Mouse (Mus musculus): Measurements from ENCODE around the gene Hao1. TPM values are rescaled to one million over a fixed set of nuclear protein-coding genes. Genes with fewer than 3 reads are reported as not detected.

The Hao1 gene
- polyA plus RNA-seq, 1 experiment from 2014 or later = not detected

- Histone ChIP-seq H3K36me3 (ENCODE audit: control insufficient read depth, insufficient read depth, low read length) (no peaks in the 10 kb centered on the region), H3K9me3 (ENCODE audit: control insufficient read depth, low read length) (no peaks in the 10 kb centered on the region), H3K9ac (ENCODE audit: low read length) (no peak overlapping the region), H3K27ac (ENCODE audit: low read length) (no peak overlapping the region), H3K4me1 (replicated peaks; ENCODE audit: control insufficient read depth, insufficient read depth, low read length) (no peaks in the 10 kb centered on the region), H3K27me3 (ENCODE audit: control insufficient read depth, insufficient read depth, low read depth, low read length) (no peaks in the 10 kb centered on the region), H3K4me2 (ENCODE audit: low read depth, low read length) (no peak overlapping the region), H3K4me3 (ENCODE audit: low read length) (no peak overlapping the region)
- no peak for ATAC-seq (ENCODE audit: low read depth)
- WGBS = 32% methylated on average over 4 of the region's 4 CpGs
Measured at GRCm38 (mm10) chr2:134482683-134483082, 71.5 kb downstream of the Hao1 start.

GRCm38 (mm10) chr2:134481759-134482158 is 72.4 kb downstream of the Hao1 start:
- Histone ChIP-seq H3K4me1 (replicated peaks; ENCODE audit: control insufficient read depth, insufficient read depth, low read length) (no peaks in the 10 kb centered on the region), H3K27me3 (ENCODE audit: control insufficient read depth, insufficient read depth, low read depth, low read length) (no peaks in the 10 kb centered on the region), H3K36me3 (ENCODE audit: control insufficient read depth, insufficient read depth, low read length) (no peaks in the 10 kb centered on the region), H3K9me3 (ENCODE audit: control insufficient read depth, low read length) (no peaks in the 10 kb centered on the region), H3K27ac (ENCODE audit: low read length) (no peak overlapping the region), H3K4me3 (ENCODE audit: low read length) (no peak overlapping the region), H3K9ac (ENCODE audit: low read length) (no peak overlapping the region), H3K4me2 (ENCODE audit: low read depth, low read length) (no peak overlapping the region)
- 0 out of 2 replicates have a peak, but pooled peaks have one; percentile 34 for ATAC-seq (ENCODE audit: low read depth)
- 6% methylated on average over 8 of the region's 8 CpGs for WGBS

DNA sequence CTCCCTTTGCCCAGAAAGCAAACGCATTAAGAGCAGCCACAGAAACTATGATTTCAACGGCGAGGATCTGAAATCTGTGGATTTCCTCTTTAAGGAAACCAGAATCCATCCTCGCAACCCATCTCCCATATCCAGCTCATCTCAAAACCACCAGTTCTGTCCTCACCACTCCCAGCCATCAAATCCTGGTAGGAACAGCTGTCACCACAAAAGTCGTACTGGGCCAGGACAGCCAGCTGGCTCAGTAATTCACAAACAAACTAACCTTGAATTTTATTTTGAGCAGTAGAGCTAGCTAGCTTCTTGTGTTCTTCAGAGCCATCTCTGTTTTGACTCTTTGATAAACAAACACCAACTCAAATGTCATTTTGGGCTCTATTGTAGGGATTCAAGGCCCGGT is 73.0 kb downstream of the Hao1 start:
- ATAC-seq (ENCODE audit: low read depth) = no peak
- Histone ChIP-seq H3K27ac (ENCODE audit: low read length) (no peak overlapping the region), H3K4me2 (ENCODE audit: low read depth, low read length) (no peak overlapping the region), H3K4me3 (ENCODE audit: low read length) (no peak overlapping the region), H3K9me3 (ENCODE audit: control insufficient read depth, low read length) (no peaks in the 10 kb centered on the region), H3K9ac (ENCODE audit: low read length) (no peak overlapping the region), H3K4me1 (replicated peaks; ENCODE audit: control insufficient read depth, insufficient read depth, low read length) (no peaks in the 10 kb centered on the region), H3K27me3 (ENCODE audit: control insufficient read depth, insufficient read depth, low read depth, low read length) (no peaks in the 10 kb centered on the region), H3K36me3 (ENCODE audit: control insufficient read depth, insufficient read depth, low read length) (no peaks in the 10 kb centered on the region)
- 86% methylated on average over 6 of the region's 6 CpGs for WGBS

DNA sequence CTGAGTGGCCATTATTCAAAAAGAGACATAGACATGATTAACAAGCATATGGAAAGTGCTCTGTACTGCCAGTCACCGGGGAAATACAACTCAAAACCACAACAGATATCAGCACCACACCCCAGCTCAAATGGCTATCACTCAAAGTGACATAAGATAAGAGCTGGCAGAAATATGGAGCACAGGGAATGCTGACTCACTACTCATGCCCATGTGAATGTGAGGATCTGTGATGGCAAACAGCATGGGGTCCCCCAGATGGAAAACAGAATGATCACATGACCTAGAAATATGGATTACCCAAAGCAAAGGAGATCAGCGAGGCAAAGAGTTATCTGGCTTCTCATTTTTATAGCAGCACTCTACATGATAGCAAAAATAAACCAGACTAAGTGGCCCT is 89.0 kb downstream of the Hao1 start:
- H3K36me3 ChIP-seq (ENCODE audit: control insufficient read depth, insufficient read depth, low read length) = no peaks in the 10 kb centered on the region
- H3K27ac ChIP-seq (ENCODE audit: low read length) = no peak overlapping the region
- no peak for ATAC-seq (ENCODE audit: low read depth)
- no peak overlapping the region for H3K4me3 ChIP-seq (ENCODE audit: low read length)
- no peak overlapping the region for H3K4me2 ChIP-seq (ENCODE audit: low read depth, low read length)
- H3K27me3 ChIP-seq (ENCODE audit: control insufficient read depth, insufficient read depth, low read depth, low read length) = no peaks in the 10 kb centered on the region
- no peaks in the 10 kb centered on the region for H3K4me1 ChIP-seq (replicated peaks; ENCODE audit: control insufficient read depth, insufficient read depth, low read length)
- WGBS = 64% methylated on average over 2 of the region's 2 CpGs
- H3K9ac ChIP-seq (ENCODE audit: low read length) = no peak overlapping the region
- H3K9me3 ChIP-seq (ENCODE audit: control insufficient read depth, low read length) = no peaks in the 10 kb centered on the region

- H3K36me3 ChIP-seq (ENCODE audit: control insufficient read depth, insufficient read depth, low read length) = no peaks in the 10 kb centered on the region
- no peak overlapping the region for H3K4me2 ChIP-seq (ENCODE audit: low read depth, low read length)
- no peaks in the 10 kb centered on the region for H3K27me3 ChIP-seq (ENCODE audit: control insufficient read depth, insufficient read depth, low read depth, low read length)
- no peaks in the 10 kb centered on the region for H3K4me1 ChIP-seq (replicated peaks; ENCODE audit: control insufficient read depth, insufficient read depth, low read length)
- no peak overlapping the region for H3K27ac ChIP-seq (ENCODE audit: low read length)
- no peaks in the 10 kb centered on the region for H3K9me3 ChIP-seq (ENCODE audit: control insufficient read depth, low read length)
- H3K9ac ChIP-seq (ENCODE audit: low read length) = no peak overlapping the region
- no peak for ATAC-seq (ENCODE audit: low read depth)
- H3K4me3 ChIP-seq (ENCODE audit: low read length) = no peak overlapping the region
- 56% methylated on average over 6 of the region's 6 CpGs for WGBS
Measured at GRCm38 (mm10) chr2:134462321-134462720, 91.8 kb downstream of the Hao1 start.

DNA sequence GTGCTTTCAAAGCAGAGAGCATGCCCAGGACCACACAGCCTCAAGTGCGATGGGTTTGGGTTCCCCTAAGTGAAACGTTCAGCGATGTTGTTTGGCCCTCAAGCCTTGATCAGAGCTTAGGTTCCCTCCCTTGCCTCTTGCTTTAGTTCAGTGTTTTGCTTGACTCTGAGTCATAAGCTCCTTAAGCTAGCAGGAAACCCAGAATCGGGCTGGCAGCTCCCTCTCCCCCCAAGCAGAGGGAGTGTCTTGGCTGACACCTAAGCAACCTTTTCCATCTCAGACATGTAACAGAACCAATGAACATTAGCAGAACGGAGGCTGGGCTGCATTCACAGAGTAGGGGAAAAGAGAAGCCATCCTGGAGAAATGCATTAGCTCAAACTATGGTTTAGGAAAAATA is 93.3 kb downstream of the Hao1 start:
- H3K4me1 ChIP-seq (replicated peaks; ENCODE audit: control insufficient read depth, insufficient read depth, low read length) = peaks cover 2% of the 10 kb centered on the region; the same call in 1 of the 2 replicates
- no peak overlapping the region for H3K27ac ChIP-seq (ENCODE audit: low read length)
- H3K27me3 ChIP-seq (ENCODE audit: control insufficient read depth, insufficient read depth, low read depth, low read length) = no peaks in the 10 kb centered on the region
- no peak overlapping the region for H3K9ac ChIP-seq (ENCODE audit: low read length)
- 59% methylated on average over 5 of the region's 5 CpGs for WGBS
- no peaks in the 10 kb centered on the region for H3K9me3 ChIP-seq (ENCODE audit: control insufficient read depth, low read length)
- no peaks in the 10 kb centered on the region for H3K36me3 ChIP-seq (ENCODE audit: control insufficient read depth, insufficient read depth, low read length)
- H3K4me2 ChIP-seq (ENCODE audit: low read depth, low read length) = no peak overlapping the region
- ATAC-seq (ENCODE audit: low read depth) = no peak
- no peak overlapping the region for H3K4me3 ChIP-seq (ENCODE audit: low read length)

DNA sequence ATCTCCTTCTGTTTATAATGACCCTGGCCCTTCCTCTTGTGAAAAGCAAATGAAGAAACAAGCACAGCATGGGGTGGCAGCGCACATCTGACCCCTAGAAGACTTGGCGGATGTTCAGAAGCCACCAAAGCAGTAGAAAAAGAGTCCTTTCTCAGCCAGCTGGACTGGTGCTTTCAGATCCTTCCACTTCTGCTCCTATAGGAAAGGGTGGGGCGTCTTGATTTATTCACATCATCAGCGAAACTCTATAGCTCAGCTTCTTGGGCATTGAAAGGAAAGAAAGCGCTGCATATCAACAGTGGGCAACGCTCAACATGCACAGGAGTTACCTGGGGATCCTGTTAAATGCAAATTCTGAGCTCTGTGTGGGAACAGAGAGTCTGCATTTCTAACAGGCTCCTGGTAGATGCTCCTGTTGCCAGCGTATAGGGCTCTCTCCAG is 98.1 kb downstream of the Hao1 start:
- H3K27me3 ChIP-seq (ENCODE audit: control insufficient read depth, insufficient read depth, low read depth, low read length) = no peaks in the 10 kb centered on the region
- H3K4me3 ChIP-seq (ENCODE audit: low read length) = no peak overlapping the region
- peak; percentile 85 for ATAC-seq (ENCODE audit: low read depth)
- H3K4me1 ChIP-seq (replicated peaks; ENCODE audit: control insufficient read depth, insufficient read depth, low read length) = peaks cover 2% of the 10 kb centered on the region; the same call in 1 of the 2 replicates
- H3K27ac ChIP-seq (ENCODE audit: low read length) = no peak overlapping the region
- H3K36me3 ChIP-seq (ENCODE audit: control insufficient read depth, insufficient read depth, low read length) = no peaks in the 10 kb centered on the region
- H3K9ac ChIP-seq (ENCODE audit: low read length) = no peak overlapping the region
- 20% methylated on average over 7 of the region's 7 CpGs for WGBS
- H3K9me3 ChIP-seq (ENCODE audit: control insufficient read depth, low read length) = no peaks in the 10 kb centered on the region
- H3K4me2 ChIP-seq (ENCODE audit: low read depth, low read length) = peak overlapping the region; percentile 32; the same call in 1 of the 2 replicates

GRCm38 (mm10) chr2:134452748-134453147 is 101.4 kb downstream of the Hao1 start:
- Histone ChIP-seq H3K27me3 (ENCODE audit: control insufficient read depth, insufficient read depth, low read depth, low read length) (no peaks in the 10 kb centered on the region), H3K4me2 (ENCODE audit: low read depth, low read length) (no peak overlapping the region), H3K36me3 (ENCODE audit: control insufficient read depth, insufficient read depth, low read length) (no peaks in the 10 kb centered on the region), H3K9ac (ENCODE audit: low read length) (no peak overlapping the region), H3K4me3 (ENCODE audit: low read length) (no peak overlapping the region), H3K27ac (ENCODE audit: low read length) (no peak overlapping the region), H3K4me1 (replicated peaks; ENCODE audit: control insufficient read depth, insufficient read depth, low read length) (peaks cover 2% of the 10 kb centered on the region; the same call in 1 of the 2 replicates), H3K9me3 (ENCODE audit: control insufficient read depth, low read length) (no peaks in the 10 kb centered on the region)
- ATAC-seq (ENCODE audit: low read depth) = no peak
- 73% methylated on average over 1 of the region's 1 CpGs for WGBS

DNA sequence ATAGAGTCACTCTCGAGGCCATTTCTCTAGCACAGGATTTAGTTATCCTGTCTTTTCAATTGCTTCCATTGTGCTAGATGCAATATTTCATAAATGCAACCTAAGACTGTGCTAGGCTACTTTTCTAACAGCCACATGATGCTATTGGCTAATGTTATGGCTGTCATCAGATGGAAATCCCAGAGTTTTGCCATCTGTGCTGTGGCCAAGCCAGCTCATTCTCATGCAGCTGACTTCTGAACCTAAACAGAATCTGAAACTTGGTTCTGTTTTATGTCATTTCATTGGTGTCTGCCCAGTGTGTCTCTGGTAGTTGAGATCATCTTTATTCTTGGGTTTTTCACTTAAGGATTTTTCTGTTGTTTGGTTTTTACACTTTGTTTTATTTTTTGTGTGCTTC is 103.2 kb downstream of the Hao1 start:
- ATAC-seq (ENCODE audit: low read depth) = no peak
- H3K4me3 ChIP-seq (ENCODE audit: low read length) = no peak overlapping the region
- WGBS = 64% methylated on average over 1 of the region's 1 CpGs

More for the DNA sequence above, 103.2 kb downstream of the Hao1 start:
- H3K27ac ChIP-seq (ENCODE audit: low read length) = no peak overlapping the region
- H3K36me3 ChIP-seq (ENCODE audit: control insufficient read depth, insufficient read depth, low read length) = no peaks in the 10 kb centered on the region
- no peak overlapping the region for H3K9ac ChIP-seq (ENCODE audit: low read length)
- H3K4me2 ChIP-seq (ENCODE audit: low read depth, low read length) = no peak overlapping the region
- no peaks in the 10 kb centered on the region for H3K9me3 ChIP-seq (ENCODE audit: control insufficient read depth, low read length)
- H3K4me1 ChIP-seq (replicated peaks; ENCODE audit: control insufficient read depth, insufficient read depth, low read length) = peaks cover under 1% of the 10 kb centered on the region; the same call in 1 of the 2 replicates
- H3K27me3 ChIP-seq (ENCODE audit: control insufficient read depth, insufficient read depth, low read depth, low read length) = no peaks in the 10 kb centered on the region
